In the genomic region with DNA sequence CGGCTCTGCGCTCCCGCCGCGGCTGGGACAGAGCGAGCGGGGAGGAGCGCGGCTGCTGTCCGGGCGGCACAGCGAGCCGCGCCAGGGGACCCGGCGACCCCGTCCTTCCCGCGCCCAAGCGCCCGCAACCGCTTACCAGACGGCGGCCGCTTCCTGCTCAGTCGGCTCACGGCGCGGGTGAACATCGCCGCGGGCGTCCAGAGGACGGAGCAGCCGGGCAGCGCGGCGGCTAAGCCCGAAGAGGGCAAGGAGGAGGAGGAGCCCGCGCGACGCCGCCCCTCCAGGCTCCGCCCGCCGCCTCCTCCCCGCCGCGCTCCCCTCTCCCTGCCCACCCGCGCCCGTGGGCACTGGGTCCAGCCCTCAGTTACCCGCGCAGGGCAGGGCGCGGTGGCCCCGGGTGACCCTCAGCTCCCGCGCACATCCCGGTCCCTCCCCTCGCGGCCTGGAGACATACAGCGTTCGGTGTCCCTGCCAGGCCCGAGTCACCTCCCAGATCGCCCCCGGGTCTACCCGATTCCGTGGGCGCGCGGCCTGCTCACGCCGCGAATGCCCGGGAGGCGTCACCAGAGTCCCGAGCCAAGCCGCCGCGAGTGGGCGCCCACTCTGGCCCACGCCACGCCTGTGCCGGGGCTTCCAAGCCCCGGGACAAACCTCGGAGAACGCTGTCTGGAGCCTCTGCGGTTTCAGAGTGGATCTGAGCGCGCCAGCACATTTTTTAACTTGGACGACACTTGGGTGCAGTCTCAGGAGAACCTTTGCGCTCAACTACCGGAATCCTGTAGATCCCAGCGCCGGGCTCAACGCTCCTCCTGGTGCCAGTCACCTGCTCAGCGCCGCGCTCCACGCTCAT, we compare ENCODE assay signal across 7 mouse cellular contexts. TPM values are rescaled to one million over a fixed set of nuclear protein-coding genes. Genes with fewer than 3 reads are reported as not detected.
DNase-seq lines count a peak whose midpoint lies in the region; ATAC-seq and TF ChIP-seq lines count a peak whose summit lies in the region.

A gene (minus strand): TSS at position 829 of the 850 bp plus-strand sequence.

- peaks cover 39% of the 10 kb centered on the region for H3K27me3 ChIP-seq in intestine, embryonic 15.5 days (replicated peaks)
- peaks cover 86% of the 10 kb centered on the region for H3K27me3 ChIP-seq in limb, embryonic 10.5 days (ENCODE audit: low read depth, poor library complexity, severe bottlenecking)
- H3K27me3 ChIP-seq in midbrain, embryonic 11.5 days (ENCODE audit: control insufficient read depth, insufficient read depth, low read length) = peaks cover 54% of the 10 kb centered on the region
- peaks cover 28% of the 10 kb centered on the region for H3K27me3 ChIP-seq in small intestine, adult 2 months (ENCODE audit: control insufficient read depth, insufficient read depth, low read length)

- H3K9ac ChIP-seq in intestine, embryonic 15.5 days = peak within 1 kb of the TSS; percentile 65
- peak within 1 kb of the TSS; percentile 60 for H3K9ac ChIP-seq in midbrain, embryonic 11.5 days (ENCODE audit: low read length)

- H3K4me2 ChIP-seq in intestine, embryonic 15.5 days (replicated peaks) = peak within 1 kb of the TSS; percentile 99
- H3K4me2 ChIP-seq in midbrain, embryonic 11.5 days = peak within 1 kb of the TSS; percentile 90

- peak; percentile 94 for ATAC-seq in intestine, embryonic 15.5 days
- ATAC-seq in midbrain, embryonic 11.5 days (ENCODE audit: low FRiP score) = peak; percentile 84

- intact Hi-C loops in gastrocnemius, postnatal 36 days (cut with DNase I) = no loop called here

- TF ChIP-seq POLR2A in small intestine, adult 2 months (IDR thresholded peaks at IDR 0.05; ENCODE audit: low read depth, low read length) = no peak; the same call in 1 of the 2 replicates

- no peaks in the 10 kb centered on the region for H3K9me3 ChIP-seq in intestine, embryonic 15.5 days
- no peaks in the 10 kb centered on the region for H3K9me3 ChIP-seq in limb, embryonic 10.5 days (replicated peaks)
- H3K9me3 ChIP-seq in midbrain, embryonic 11.5 days (ENCODE audit: control insufficient read depth, low read length) = no peaks in the 10 kb centered on the region

- under 1% methylated on average over 97 of the region's 102 CpGs for WGBS in intestine, embryonic 15.5 days
- under 1% methylated on average over 96 of the region's 102 CpGs for WGBS in limb, embryonic 10.5 days
- under 1% methylated on average over 85 of the region's 102 CpGs for WGBS in midbrain, embryonic 11.5 days
- WGBS in small intestine, adult 2 months = under 1% methylated on average over 98 of the region's 102 CpGs

- DNase-seq in adipocyte (ENCODE audit: low spot score) = peak; percentile 9
- peak; percentile 76 for DNase-seq in embryo, embryonic 11 days
- peak; percentile 31 to 59 for DNase-seq in gastrocnemius, postnatal 36 days
- DNase-seq in limb, embryonic 10.5 days (ENCODE audit: low spot score) = peak; percentile 77
- DNase-seq in midbrain, embryonic 11.5 days (ENCODE audit: low spot score, missing footprints) = peak; percentile 96

- H3K4me3 ChIP-seq in intestine, embryonic 15.5 days (replicated peaks) = peak within 1 kb of the TSS; percentile 62
- H3K4me3 ChIP-seq in limb, embryonic 10.5 days = peak within 1 kb of the TSS; percentile 80
- peak within 1 kb of the TSS; percentile 63 for H3K4me3 ChIP-seq in midbrain, embryonic 11.5 days (ENCODE audit: low read depth, low read length)
- H3K4me3 ChIP-seq in small intestine, adult 2 months (ENCODE audit: low read depth, low read length) = peak within 1 kb of the TSS; percentile 79

- TF ChIP-seq CTCF in small intestine, adult 2 months (IDR thresholded peaks at IDR 0.05; ENCODE audit: extremely low read depth, insufficient read length, insufficient replicate concordance, low read depth, low read length) = no peak

- H3K4me1 ChIP-seq in intestine, embryonic 15.5 days (replicated peaks) = peaks cover 16% of the 10 kb centered on the region
- H3K4me1 ChIP-seq in limb, embryonic 10.5 days = peaks cover 20% of the 10 kb centered on the region
- peaks cover 11% of the 10 kb centered on the region for H3K4me1 ChIP-seq in midbrain, embryonic 11.5 days (ENCODE audit: control insufficient read depth, insufficient read depth, low read length)
- no peaks in the 10 kb centered on the region for H3K4me1 ChIP-seq in small intestine, adult 2 months (ENCODE audit: control insufficient read depth, insufficient read depth, insufficient read length, low read length)

- no peak within 1 kb of the TSS for H3K27ac ChIP-seq in intestine, embryonic 15.5 days
- H3K27ac ChIP-seq in limb, embryonic 10.5 days = peak within 1 kb of the TSS; percentile 73
- H3K27ac ChIP-seq in midbrain, embryonic 11.5 days (ENCODE audit: low read depth, low read length) = no peak within 1 kb of the TSS
- no peak within 1 kb of the TSS for H3K27ac ChIP-seq in small intestine, adult 2 months (ENCODE audit: insufficient read depth, low read depth, low read length)

- H3K36me3 ChIP-seq in intestine, embryonic 15.5 days = no peaks in the 10 kb centered on the region
- no peaks in the 10 kb centered on the region for H3K36me3 ChIP-seq in limb, embryonic 10.5 days
- no peaks in the 10 kb centered on the region for H3K36me3 ChIP-seq in midbrain, embryonic 11.5 days (ENCODE audit: control insufficient read depth, insufficient read depth, low read length)
- no peaks in the 10 kb centered on the region for H3K36me3 ChIP-seq in small intestine, adult 2 months (ENCODE audit: control insufficient read depth, insufficient read depth, low read length)

RNA-seq across cellular contexts. Expression of the gene that starts here (rescaled TPM):
- total RNA-seq in gastrocnemius, postnatal 36 days (2021) = 1 to 10 TPM; 3.1 to 3.4 TPM
- 26.4 and 30.5 TPM in 2 replicates for polyA plus RNA-seq in intestine, embryonic 15.5 days (2015; fragmentation: Nextera tagmentation; extraction: Ambion mirVana)
- 2.7 and 3.5 TPM in 2 replicates for polyA plus RNA-seq in limb, embryonic 10.5 days (2016; fragmentation: Nextera tagmentation; extraction: Ambion mirVana)
- 10.0 and 11.7 TPM in 2 replicates for polyA plus RNA-seq in midbrain, embryonic 11.5 days (2014; fragmentation: Nextera tagmentation; extraction: Ambion mirVana)
- 3.4 and 9.0 TPM in 2 replicates for polyA plus RNA-seq in small intestine, adult 2 months (2012; rRNA removed)

Comparison
In these comparisons a context has a peak if more than half of its experiments do, and no peak if none do; other contexts are left out.
1. DNase-seq: peak in every context shown above with its lines; median percentile 96 in midbrain, embryonic 11.5 days; 77 in limb, embryonic 10.5 days; 76 in embryo, embryonic 11 days; 45 in gastrocnemius, postnatal 36 days; 9 in adipocyte.